Mouse (Mus musculus): Measurements from ENCODE around the gene Gli1. TPM values are rescaled to one million over a fixed set of nuclear protein-coding genes. Genes with fewer than 3 reads are reported as not detected.

The Gli1 gene
- polyA plus RNA-seq, 1 experiment, result 19.8 TPM

DNA sequence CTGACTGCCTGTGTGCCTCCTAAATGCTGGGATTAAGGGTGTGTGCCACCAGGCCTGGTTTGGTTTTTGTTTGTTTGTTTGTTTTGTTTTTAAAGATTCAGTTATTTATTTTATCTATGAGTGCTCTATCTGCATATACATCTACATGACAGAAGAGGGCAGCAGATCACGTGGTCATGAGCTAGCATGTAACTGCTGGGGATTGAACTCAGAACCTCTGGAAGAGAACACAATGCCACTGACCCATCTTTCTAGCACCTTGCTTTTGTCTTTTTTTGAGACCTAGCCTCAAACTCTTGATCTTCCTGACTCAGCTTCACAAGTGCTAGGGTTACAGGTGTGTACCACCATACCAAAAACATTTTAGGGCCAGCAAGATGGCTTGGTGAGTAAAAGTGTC lies 6.5 kb downstream of the Gli1 start:
- no peaks in the 10 kb centered on the region for H3K9me3 ChIP-seq (replicated peaks; ENCODE audit: control insufficient read depth, insufficient read depth, low read length, poor library complexity, severe bottlenecking)
- H3K9ac ChIP-seq (ENCODE audit: low read depth, poor library complexity, severe bottlenecking), result no peak overlapping the region
- H3K4me3 ChIP-seq (ENCODE audit: low read depth, low read length), result no peak overlapping the region
- peaks cover 2% of the 10 kb centered on the region for H3K4me1 ChIP-seq (ENCODE audit: control insufficient read depth, insufficient read depth, low read length)
- no peaks in the 10 kb centered on the region for H3K27me3 ChIP-seq (ENCODE audit: control insufficient read depth, insufficient read depth, low read length, poor library complexity, severe bottlenecking)
- peaks cover 9% of the 10 kb centered on the region; the same call in 1 of the 2 replicates for H3K36me3 ChIP-seq (ENCODE audit: control insufficient read depth, insufficient read depth, low read length, poor library complexity, severe bottlenecking)
- H3K27ac ChIP-seq (ENCODE audit: insufficient read depth, low read length), result peak overlapping the region; percentile 88; the same call in 1 of the 2 replicates
- no peak for TF ChIP-seq EP300 (IDR thresholded peaks at IDR 0.05; ENCODE audit: insufficient read depth, low read depth, low read length)
- no peak for TF ChIP-seq CTCF (IDR thresholded peaks at IDR 0.05; ENCODE audit: low read depth, low read length)
- no peak for TF ChIP-seq POLR2A (IDR thresholded peaks at IDR 0.05; ENCODE audit: insufficient read depth, low read length)

GRCm38 (mm10) chr10:127333152-127333551 lies 8.6 kb downstream of the Gli1 start:
- H3K36me3 ChIP-seq (ENCODE audit: control insufficient read depth, insufficient read depth, low read length, poor library complexity, severe bottlenecking), result peaks cover 9% of the 10 kb centered on the region; the same call in 1 of the 2 replicates
- peak overlapping the region; percentile 1; the same call in 1 of the 2 replicates for H3K4me3 ChIP-seq (ENCODE audit: low read depth, low read length)
- H3K9me3 ChIP-seq (replicated peaks; ENCODE audit: control insufficient read depth, insufficient read depth, low read length, poor library complexity, severe bottlenecking), result no peaks in the 10 kb centered on the region
- no peak overlapping the region for H3K9ac ChIP-seq (ENCODE audit: low read depth, poor library complexity, severe bottlenecking)
- H3K27me3 ChIP-seq (ENCODE audit: control insufficient read depth, insufficient read depth, low read length, poor library complexity, severe bottlenecking), result no peaks in the 10 kb centered on the region
- H3K27ac ChIP-seq (ENCODE audit: insufficient read depth, low read length), result 0 out of 2 replicates have a peak overlapping the region, but pooled peaks have one; percentile 3
- H3K4me1 ChIP-seq (ENCODE audit: control insufficient read depth, insufficient read depth, low read length), result peaks cover 2% of the 10 kb centered on the region
- TF ChIP-seq EP300 (IDR thresholded peaks at IDR 0.05; ENCODE audit: insufficient read depth, low read depth, low read length) (no peak), CTCF (IDR thresholded peaks at IDR 0.05; ENCODE audit: low read depth, low read length) (peak; percentile 51)

DNA sequence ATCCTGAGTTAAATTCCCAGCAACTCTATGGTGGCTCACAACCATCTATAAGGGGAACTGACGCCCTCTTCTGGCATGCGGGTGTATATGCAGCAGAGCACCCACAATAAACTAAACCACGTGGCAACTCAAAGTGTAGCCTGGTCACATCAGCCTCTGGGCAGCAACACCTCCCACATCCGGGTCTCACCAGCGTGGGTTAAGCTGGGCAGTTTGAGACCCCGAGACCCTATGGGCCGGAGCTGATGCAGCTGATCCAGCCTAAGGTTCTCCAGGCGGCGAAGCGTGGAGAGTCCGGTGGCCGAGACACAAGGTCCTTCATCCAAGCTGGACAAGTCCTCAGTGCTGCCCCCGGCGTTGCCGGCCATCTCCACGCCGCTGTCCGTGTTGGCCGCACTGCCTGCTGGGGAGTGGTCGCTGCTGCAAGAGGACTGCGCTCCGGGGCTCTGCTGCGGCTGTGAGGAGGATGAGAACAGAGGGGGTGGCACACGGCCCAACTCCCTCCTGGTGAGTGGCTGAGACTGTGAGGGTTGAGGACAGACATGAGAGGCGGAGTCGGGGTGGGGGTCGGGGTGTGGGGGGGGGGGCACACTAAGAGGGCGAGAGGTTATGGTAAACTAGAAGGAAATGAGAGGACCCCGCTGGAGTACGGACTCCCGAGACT lies 9.4 kb downstream of the Gli1 start:
- H3K9ac ChIP-seq (ENCODE audit: low read depth, poor library complexity, severe bottlenecking), result peak overlapping the region; percentile 32
- peaks cover 9% of the 10 kb centered on the region; the same call in 1 of the 2 replicates for H3K36me3 ChIP-seq (ENCODE audit: control insufficient read depth, insufficient read depth, low read length, poor library complexity, severe bottlenecking)
- H3K27me3 ChIP-seq (ENCODE audit: control insufficient read depth, insufficient read depth, low read length, poor library complexity, severe bottlenecking), result no peaks in the 10 kb centered on the region
- no peaks in the 10 kb centered on the region for H3K9me3 ChIP-seq (replicated peaks; ENCODE audit: control insufficient read depth, insufficient read depth, low read length, poor library complexity, severe bottlenecking)
- 0 out of 2 replicates have a peak overlapping the region, but pooled peaks have one; percentile 12 for H3K27ac ChIP-seq (ENCODE audit: insufficient read depth, low read length)
- peak overlapping the region; percentile 30 for H3K4me3 ChIP-seq (ENCODE audit: low read depth, low read length)
- H3K4me1 ChIP-seq (ENCODE audit: control insufficient read depth, insufficient read depth, low read length), result peaks cover 4% of the 10 kb centered on the region
- TF ChIP-seq POLR2A (IDR thresholded peaks at IDR 0.05; ENCODE audit: insufficient read depth, low read length) (no peak), EP300 (IDR thresholded peaks at IDR 0.05; ENCODE audit: insufficient read depth, low read depth, low read length) (no peak), CTCF (IDR thresholded peaks at IDR 0.05; ENCODE audit: low read depth, low read length) (peak; percentile 70)

DNA sequence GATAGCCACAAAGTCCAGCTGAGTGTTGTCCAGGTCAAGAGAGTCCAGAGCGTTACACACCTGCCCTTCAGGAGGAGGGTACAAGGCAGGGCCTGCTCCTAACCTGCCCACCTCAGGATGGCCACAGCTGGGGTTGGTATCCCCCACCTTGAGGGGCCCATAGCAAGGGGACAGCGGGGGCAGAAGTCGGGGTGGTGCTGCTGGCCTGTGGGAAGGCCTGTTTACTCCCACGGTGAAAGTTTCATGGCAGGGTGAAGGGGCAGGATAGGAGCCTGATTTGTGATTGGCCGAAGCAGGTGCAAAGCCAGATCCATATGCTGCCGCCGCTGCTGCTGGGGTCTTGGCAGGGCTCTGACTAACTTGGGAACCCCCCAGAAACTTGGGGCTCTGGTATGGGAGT lies 11.6 kb downstream of the Gli1 start:
- H3K36me3 ChIP-seq (ENCODE audit: control insufficient read depth, insufficient read depth, low read length, poor library complexity, severe bottlenecking), result peaks cover 7% of the 10 kb centered on the region; the same call in 1 of the 2 replicates
- no peak for TF ChIP-seq EP300 (IDR thresholded peaks at IDR 0.05; ENCODE audit: insufficient read depth, low read depth, low read length)
- no peak for TF ChIP-seq CTCF (IDR thresholded peaks at IDR 0.05; ENCODE audit: low read depth, low read length)
- TF ChIP-seq POLR2A (IDR thresholded peaks at IDR 0.05; ENCODE audit: insufficient read depth, low read length), result no peak

GRCm38 (mm10) chr10:127327461-127328145 lies 14.2 kb downstream of the Gli1 start:
- Histone ChIP-seq H3K27ac (ENCODE audit: insufficient read depth, low read length) (no peak overlapping the region), H3K9ac (ENCODE audit: low read depth, poor library complexity, severe bottlenecking) (peak overlapping the region; percentile 75; the same call in 1 of the 2 replicates), H3K4me3 (ENCODE audit: low read depth, low read length) (no peak overlapping the region), H3K27me3 (ENCODE audit: control insufficient read depth, insufficient read depth, low read length, poor library complexity, severe bottlenecking) (no peaks in the 10 kb centered on the region), H3K4me1 (ENCODE audit: control insufficient read depth, insufficient read depth, low read length) (peaks cover 10% of the 10 kb centered on the region), H3K9me3 (replicated peaks; ENCODE audit: control insufficient read depth, insufficient read depth, low read length, poor library complexity, severe bottlenecking) (no peaks in the 10 kb centered on the region), H3K36me3 (ENCODE audit: control insufficient read depth, insufficient read depth, low read length, poor library complexity, severe bottlenecking) (0 out of 2 replicates have a peak, but pooled peaks cover 5% of the 10 kb centered on the region)
- peak; percentile 26 for TF ChIP-seq CTCF (IDR thresholded peaks at IDR 0.05; ENCODE audit: low read depth, low read length)
- TF ChIP-seq EP300 (IDR thresholded peaks at IDR 0.05; ENCODE audit: insufficient read depth, low read depth, low read length), result no peak
- TF ChIP-seq POLR2A (IDR thresholded peaks at IDR 0.05; ENCODE audit: insufficient read depth, low read length), result no peak

More for the DNA sequence above, 11.6 kb downstream of the Gli1 start:
- no peaks in the 10 kb centered on the region for H3K27me3 ChIP-seq (ENCODE audit: control insufficient read depth, insufficient read depth, low read length, poor library complexity, severe bottlenecking)
- no peak overlapping the region for H3K4me3 ChIP-seq (ENCODE audit: low read depth, low read length)
- H3K9ac ChIP-seq (ENCODE audit: low read depth, poor library complexity, severe bottlenecking), result no peak overlapping the region
- H3K9me3 ChIP-seq (replicated peaks; ENCODE audit: control insufficient read depth, insufficient read depth, low read length, poor library complexity, severe bottlenecking), result no peaks in the 10 kb centered on the region
- H3K27ac ChIP-seq (ENCODE audit: insufficient read depth, low read length), result no peak overlapping the region
- H3K4me1 ChIP-seq (ENCODE audit: control insufficient read depth, insufficient read depth, low read length), result peaks cover 3% of the 10 kb centered on the region
